Mouse (Mus musculus) stomach, embryonic 15.5 days (tissue): Measurements from ENCODE around the gene Igsf6. TPM values are rescaled to one million over a fixed set of nuclear protein-coding genes. Genes with fewer than 3 reads are reported as not detected.

Source experiments
- ATAC-seq: fragments of 200-750 bp; cut with Nextera tagmentation; 2 replicates; pipeline ENCODE4 v1.8.0; 2017; ENCODE audit warnings: low read depth, moderate number of reproducible peaks, moderate TSS enrichment; ENCODE audit not compliant: insufficient read depth, low FRiP score
- H3K27ac ChIP-seq: fragments of 300-500 bp; sonication (generic); 2 replicates; pipeline ENCODE4 v1.5.1; 2015; ENCODE audit warnings: mild to moderate bottlenecking, inconsistent platforms
- H3K27me3 ChIP-seq: fragments of 300-500 bp; sonication (generic); replicated peaks from 2 replicates; pipeline ENCODE4 v1.6.1; 2015; ENCODE audit warnings: inconsistent platforms
- H3K36me3 ChIP-seq: fragments of 300-500 bp; sonication (generic); 2 replicates; pipeline ENCODE4 v1.6.1; 2015; ENCODE audit warnings: inconsistent platforms
- H3K4me1 ChIP-seq: fragments of 300-500 bp; sonication (generic); 2 replicates; pipeline ENCODE4 v1.6.1; 2015; ENCODE audit warnings: inconsistent platforms
- H3K4me2 ChIP-seq: fragments of 300-500 bp; sonication (generic); 2 replicates; pipeline ENCODE4 v1.6.1; 2015; ENCODE audit warnings: mild to moderate bottlenecking, inconsistent platforms
- H3K4me3 ChIP-seq: fragments of 300-500 bp; sonication (generic); replicated peaks from 2 replicates; pipeline ENCODE4 v1.5.1; 2015; ENCODE audit warnings: inconsistent platforms
- H3K9ac ChIP-seq: fragments of 300-500 bp; sonication (generic); 2 replicates; pipeline ENCODE4 v1.6.1; 2015; ENCODE audit warnings: inconsistent platforms
- H3K9me3 ChIP-seq: fragments of 300-500 bp; sonication (generic); 2 replicates; pipeline ENCODE4 v1.6.1; 2016; ENCODE audit warnings: inconsistent platforms
- WGBS: fragments of 180-500 bp; shearing (Covaris S2); methylation state at CpG from one replicate; pipeline ENCODE4 v1.1.7; 2015; 5-methylcytosine and 5-hydroxymethylcytosine counted together
- polyA plus RNA-seq: library from polyadenylated mRNA; unstranded; fragments of >200 nt; fragmentation: Nextera tagmentation; extraction: Ambion mirVana; gene quantifications from 2 replicates; pipeline ENCODE4 v1.2.1, GENCODE M21; 2015

The Igsf6 gene
- polyA plus RNA-seq, 1 experiment from 2014 or later: 5.4 TPM

GRCm38 (mm10) chr7:121082949-121083513, 8.7 kb upstream of the Igsf6 start:
- WGBS: 67% methylated on average over 9 of the region's 9 CpGs
- no peak overlapping the region for H3K9ac ChIP-seq

GRCm38 (mm10) chr7:121081816-121082215, 7.4 kb upstream of the Igsf6 start:
- WGBS: 71% methylated on average over 2 of the region's 2 CpGs
- peaks cover 10% of the 10 kb centered on the region for H3K36me3 ChIP-seq
- H3K4me2 ChIP-seq: no peak overlapping the region
- no peaks in the 10 kb centered on the region for H3K9me3 ChIP-seq
- no peak overlapping the region for H3K27ac ChIP-seq
- no peak overlapping the region for H3K4me3 ChIP-seq
- ATAC-seq: no peak
- 0 out of 2 replicates have a peak, but pooled peaks cover 7% of the 10 kb centered on the region for H3K4me1 ChIP-seq
- no peaks in the 10 kb centered on the region for H3K27me3 ChIP-seq
- no peak overlapping the region for H3K9ac ChIP-seq

More at GRCm38 (mm10) chr7:121082949-121083513, 8.7 kb upstream of the Igsf6 start:
- H3K27me3 ChIP-seq: no peaks in the 10 kb centered on the region
- no peaks in the 10 kb centered on the region for H3K9me3 ChIP-seq
- no peak overlapping the region for H3K27ac ChIP-seq
- no peak overlapping the region for H3K4me3 ChIP-seq
- 0 out of 2 replicates have a peak, but pooled peaks cover 7% of the 10 kb centered on the region for H3K4me1 ChIP-seq
- H3K36me3 ChIP-seq: 0 out of 2 replicates have a peak, but pooled peaks cover 4% of the 10 kb centered on the region
- no peak for ATAC-seq
- H3K4me2 ChIP-seq: no peak overlapping the region

GRCm38 (mm10) chr7:121081350-121081749, 7.0 kb upstream of the Igsf6 start, which contains the start of gene Otoa:
Otoa (plus strand) TSS chr7:121081650.
- WGBS: 89% methylated on average over 4 of the region's 4 CpGs
- Histone ChIP-seq H3K4me3 (no peak within 1 kb of the TSS), H3K27ac (no peak within 1 kb of the TSS), H3K4me2 (no peak within 1 kb of the TSS), H3K36me3 (peaks cover 11% of the 10 kb centered on the region), H3K9ac (no peak within 1 kb of the TSS), H3K4me1 (0 out of 2 replicates have a peak, but pooled peaks cover 7% of the 10 kb centered on the region), H3K9me3 (no peaks in the 10 kb centered on the region), H3K27me3 (no peaks in the 10 kb centered on the region)
- no peak for ATAC-seq

- Histone ChIP-seq H3K27me3 (no peaks in the 10 kb centered on the region), H3K27ac (no peak overlapping the region), H3K9ac (no peak overlapping the region), H3K4me3 (no peak overlapping the region), H3K4me2 (no peak overlapping the region), H3K36me3 (peaks cover 11% of the 10 kb centered on the region), H3K9me3 (no peaks in the 10 kb centered on the region), H3K4me1 (no peaks in the 10 kb centered on the region)
- ATAC-seq: peak; percentile 54; the same call in 1 of the 2 replicates
- WGBS: 25% methylated on average over 5 of the region's 5 CpGs
Measured at GRCm38 (mm10) chr7:121077829-121078228, 3.5 kb upstream of the Igsf6 start.

GRCm38 (mm10) chr7:121077311-121077710, 2.9 kb upstream of the Igsf6 start:
- peaks cover 11% of the 10 kb centered on the region for H3K36me3 ChIP-seq
- no peak overlapping the region for H3K4me2 ChIP-seq
- H3K4me3 ChIP-seq: no peak overlapping the region
- 91% methylated on average over 6 of the region's 6 CpGs for WGBS
- no peaks in the 10 kb centered on the region for H3K9me3 ChIP-seq
- no peak for ATAC-seq
- H3K27me3 ChIP-seq: no peaks in the 10 kb centered on the region
- no peaks in the 10 kb centered on the region for H3K4me1 ChIP-seq
- no peak overlapping the region for H3K27ac ChIP-seq
- H3K9ac ChIP-seq: no peak overlapping the region

GRCm38 (mm10) chr7:121075416-121075815, 1.0 kb upstream of the Igsf6 start:
- 76% methylated on average over 5 of the region's 5 CpGs for WGBS
- no peak overlapping the region for H3K4me2 ChIP-seq

GRCm38 (mm10) chr7:121074801-121075400, 529 bp upstream of the Igsf6 start:
- WGBS: 77% methylated on average over 6 of the region's 6 CpGs
- no peak for ATAC-seq
- H3K27ac ChIP-seq: peak overlapping the region; percentile 52; the same call in 1 of the 2 replicates

More at GRCm38 (mm10) chr7:121075416-121075815, 1.0 kb upstream of the Igsf6 start:
- H3K36me3 ChIP-seq: peaks cover 23% of the 10 kb centered on the region
- no peak overlapping the region for H3K4me3 ChIP-seq
- H3K9me3 ChIP-seq: no peaks in the 10 kb centered on the region
- ATAC-seq: no peak
- H3K27me3 ChIP-seq: no peaks in the 10 kb centered on the region
- no peaks in the 10 kb centered on the region for H3K4me1 ChIP-seq
- H3K9ac ChIP-seq: no peak overlapping the region
- H3K27ac ChIP-seq: 0 out of 2 replicates have a peak overlapping the region, but pooled peaks have one; percentile 17

GRCm38 (mm10) chr7:121072506-121072905, 1.9 kb downstream of the Igsf6 start:
- H3K9me3 ChIP-seq: no peaks in the 10 kb centered on the region
- ATAC-seq: no peak
- 58% methylated on average over 5 of the region's 5 CpGs for WGBS

More at GRCm38 (mm10) chr7:121074801-121075400, 529 bp upstream of the Igsf6 start:
- H3K27me3 ChIP-seq: no peaks in the 10 kb centered on the region
- no peak overlapping the region for H3K9ac ChIP-seq
- H3K36me3 ChIP-seq: peaks cover 24% of the 10 kb centered on the region
- H3K4me1 ChIP-seq: no peaks in the 10 kb centered on the region
- H3K9me3 ChIP-seq: no peaks in the 10 kb centered on the region
- H3K4me2 ChIP-seq: no peak overlapping the region
- no peak overlapping the region for H3K4me3 ChIP-seq

GRCm38 (mm10) chr7:121071276-121071675, 3.1 kb downstream of the Igsf6 start:
- 89% methylated on average over 4 of the region's 4 CpGs for WGBS
- Histone ChIP-seq H3K4me1 (no peaks in the 10 kb centered on the region), H3K27ac (no peak overlapping the region), H3K4me2 (no peak overlapping the region), H3K36me3 (peaks cover 18% of the 10 kb centered on the region), H3K4me3 (no peak overlapping the region), H3K9me3 (no peaks in the 10 kb centered on the region), H3K9ac (no peak overlapping the region), H3K27me3 (no peaks in the 10 kb centered on the region)
- ATAC-seq: no peak

More at GRCm38 (mm10) chr7:121072506-121072905, 1.9 kb downstream of the Igsf6 start:
- H3K27ac ChIP-seq: no peak overlapping the region
- H3K27me3 ChIP-seq: no peaks in the 10 kb centered on the region
- no peak overlapping the region for H3K4me2 ChIP-seq
- no peaks in the 10 kb centered on the region for H3K4me1 ChIP-seq
- H3K9ac ChIP-seq: no peak overlapping the region
- peaks cover 26% of the 10 kb centered on the region for H3K36me3 ChIP-seq
- no peak overlapping the region for H3K4me3 ChIP-seq

GRCm38 (mm10) chr7:121064309-121064708, 10.1 kb downstream of the Igsf6 start:
- no peaks in the 10 kb centered on the region for H3K27me3 ChIP-seq
- ATAC-seq: no peak
- no peaks in the 10 kb centered on the region for H3K9me3 ChIP-seq
- H3K27ac ChIP-seq: no peak overlapping the region
- H3K36me3 ChIP-seq: peaks cover 11% of the 10 kb centered on the region; the same call in 1 of the 2 replicates
- H3K4me1 ChIP-seq: no peaks in the 10 kb centered on the region
- no peak overlapping the region for H3K4me3 ChIP-seq
- H3K9ac ChIP-seq: no peak overlapping the region
- H3K4me2 ChIP-seq: no peak overlapping the region
- 44% methylated on average over 4 of the region's 4 CpGs for WGBS

- Histone ChIP-seq H3K9me3 (no peaks in the 10 kb centered on the region), H3K27me3 (no peaks in the 10 kb centered on the region), H3K4me1 (no peaks in the 10 kb centered on the region), H3K36me3 (no peaks in the 10 kb centered on the region), H3K27ac (no peak overlapping the region), H3K4me2 (no peak overlapping the region), H3K4me3 (no peak overlapping the region), H3K9ac (no peak overlapping the region)
- WGBS: 65% methylated on average over 6 of the region's 6 CpGs
- no peak for ATAC-seq
Measured at GRCm38 (mm10) chr7:121059477-121060218, 14.7 kb downstream of the Igsf6 start.

- no peaks in the 10 kb centered on the region for H3K27me3 ChIP-seq
- no peaks in the 10 kb centered on the region for H3K4me1 ChIP-seq
- H3K36me3 ChIP-seq: 0 out of 2 replicates have a peak, but pooled peaks cover 2% of the 10 kb centered on the region
- H3K9me3 ChIP-seq: no peaks in the 10 kb centered on the region
- ATAC-seq: no peak
- no peak overlapping the region for H3K9ac ChIP-seq
- 85% methylated on average over 4 of the region's 4 CpGs for WGBS
- H3K27ac ChIP-seq: no peak overlapping the region
- H3K4me3 ChIP-seq: no peak overlapping the region
- H3K4me2 ChIP-seq: no peak overlapping the region
Measured at GRCm38 (mm10) chr7:121053071-121053470, 21.3 kb downstream of the Igsf6 start.
